Mouse (Mus musculus) limb, embryonic 13.5 days (tissue): ENCODE measurements around the gene Sds. TPM values are rescaled to one million over a fixed set of nuclear protein-coding genes. Genes with fewer than 3 reads are reported as not detected.

Experiments
- ATAC-seq: fragments of 200-750 bp; cut with Nextera tagmentation; 2 replicates; pipeline ENCODE4 v1.8.0; 2017; ENCODE audit warnings: low read depth, moderate number of reproducible peaks, moderate TSS enrichment; ENCODE audit not compliant: low FRiP score
- H3K27ac ChIP-seq: fragments of 300-500 bp; sonication (generic); 2 replicates; pipeline ENCODE4 v1.5.1; 2015; ENCODE audit warnings: inconsistent platforms, mild to moderate bottlenecking, moderate library complexity
- H3K27me3 ChIP-seq: fragments of 300-500 bp; sonication (generic); 2 replicates; pipeline ENCODE4 v1.6.1; 2015; ENCODE audit warnings: mild to moderate bottlenecking, inconsistent platforms
- H3K36me3 ChIP-seq: fragments of 300-500 bp; sonication (generic); 2 replicates; pipeline ENCODE4 v1.6.1; 2015; ENCODE audit warnings: inconsistent platforms, mild to moderate bottlenecking, moderate library complexity
- H3K4me1 ChIP-seq: fragments of 300-500 bp; sonication (generic); 2 replicates; pipeline ENCODE4 v1.6.1; 2015; ENCODE audit warnings: inconsistent platforms
- H3K4me2 ChIP-seq: fragments of 300-500 bp; sonication (generic); replicated peaks from 2 replicates; pipeline ENCODE4 v1.6.1; 2015; ENCODE audit warnings: inconsistent platforms, mild to moderate bottlenecking, moderate library complexity
- H3K4me3 ChIP-seq: fragments of 300-500 bp; sonication (generic); 2 replicates; pipeline ENCODE4 v1.5.1; 2015; ENCODE audit warnings: moderate library complexity, mild to moderate bottlenecking, inconsistent platforms
- H3K9ac ChIP-seq: fragments of 300-500 bp; sonication (generic); 2 replicates; pipeline ENCODE4 v1.6.1; 2015; ENCODE audit warnings: mild to moderate bottlenecking, inconsistent platforms
- H3K9me3 ChIP-seq: fragments of 300-500 bp; sonication (generic); 2 replicates; pipeline ENCODE4 v1.6.1; 2016; ENCODE audit warnings: inconsistent platforms
- WGBS: fragments of 180-500 bp; shearing (Covaris S2); methylation state at CpG from one replicate; pipeline ENCODE4 v1.1.7; 2015; 5-methylcytosine and 5-hydroxymethylcytosine counted together
- polyA plus RNA-seq: library from polyadenylated mRNA; unstranded; fragments of >200 nt; fragmentation: Nextera tagmentation; extraction: Ambion mirVana; gene quantifications from 2 replicates; pipeline ENCODE4 v1.2.1, GENCODE M21; 2015

Gene Sds
- polyA plus RNA-seq, 1 experiment from 2014 or later = not detected

DNA sequence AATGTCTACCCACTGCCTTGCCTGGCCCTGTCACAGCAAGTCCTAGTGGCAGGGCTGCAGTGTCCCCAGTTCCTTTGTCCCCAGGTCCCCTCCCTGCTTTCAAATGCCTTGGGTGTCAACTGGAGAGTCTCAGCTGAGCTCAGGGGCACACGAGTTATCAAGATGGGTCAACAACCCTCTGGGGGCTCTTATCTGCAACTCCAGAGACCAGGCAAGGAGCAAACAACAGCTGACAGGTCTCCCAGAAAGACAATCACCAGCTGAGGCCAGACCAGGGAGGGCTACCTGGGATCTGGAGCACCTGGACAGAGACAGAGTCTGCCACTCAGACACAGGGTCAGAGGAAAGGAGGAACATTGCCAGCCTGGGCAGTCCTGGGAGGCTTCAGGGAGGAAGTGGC, 20.1 kb upstream of the Sds start:
- ATAC-seq = no peak
- Histone ChIP-seq H3K9me3 (no peaks in the 10 kb centered on the region), H3K27ac (no peak overlapping the region), H3K36me3 (no peaks in the 10 kb centered on the region), H3K9ac (no peak overlapping the region), H3K4me3 (no peak overlapping the region), H3K4me1 (0 out of 2 replicates have a peak, but pooled peaks cover 3% of the 10 kb centered on the region), H3K4me2 (no peak overlapping the region), H3K27me3 (peaks cover 62% of the 10 kb centered on the region)
- 19% methylated on average over 1 of the region's 1 CpGs for WGBS

GRCm38 (mm10) chr5:120456841-120457554, 19.3 kb upstream of the Sds start:
- Histone ChIP-seq H3K4me3 (no peak overlapping the region), H3K9me3 (no peaks in the 10 kb centered on the region), H3K27me3 (peaks cover 67% of the 10 kb centered on the region), H3K36me3 (no peaks in the 10 kb centered on the region), H3K4me1 (0 out of 2 replicates have a peak, but pooled peaks cover 3% of the 10 kb centered on the region), H3K4me2 (no peak overlapping the region), H3K27ac (no peak overlapping the region), H3K9ac (no peak overlapping the region)
- ATAC-seq = no peak
- WGBS = 57% methylated on average over 7 of the region's 7 CpGs

GRCm38 (mm10) chr5:120457628-120458027, 18.7 kb upstream of the Sds start:
- Histone ChIP-seq H3K9me3 (no peaks in the 10 kb centered on the region), H3K27ac (no peak overlapping the region), H3K36me3 (no peaks in the 10 kb centered on the region), H3K4me2 (no peak overlapping the region), H3K4me3 (no peak overlapping the region), H3K4me1 (0 out of 2 replicates have a peak, but pooled peaks cover 3% of the 10 kb centered on the region), H3K9ac (no peak overlapping the region), H3K27me3 (peaks cover 70% of the 10 kb centered on the region)
- ATAC-seq = no peak
- WGBS = 7% methylated on average over 9 of the region's 9 CpGs

GRCm38 (mm10) chr5:120459133-120459532, 17.2 kb upstream of the Sds start:
- Histone ChIP-seq H3K4me2 (no peak overlapping the region), H3K27me3 (peaks cover 73% of the 10 kb centered on the region)
- ATAC-seq = no peak

GRCm38 (mm10) chr5:120461902-120462301, 14.4 kb upstream of the Sds start:
- Histone ChIP-seq H3K9ac (no peak overlapping the region), H3K4me1 (no peaks in the 10 kb centered on the region), H3K4me2 (no peak overlapping the region), H3K27ac (no peak overlapping the region), H3K4me3 (no peak overlapping the region), H3K27me3 (peaks cover 48% of the 10 kb centered on the region), H3K9me3 (no peaks in the 10 kb centered on the region), H3K36me3 (no peaks in the 10 kb centered on the region)
- 67% methylated on average over 15 of the region's 15 CpGs for WGBS
- no peak for ATAC-seq

More at GRCm38 (mm10) chr5:120459133-120459532, 17.2 kb upstream of the Sds start:
- Histone ChIP-seq H3K27ac (no peak overlapping the region), H3K36me3 (no peaks in the 10 kb centered on the region), H3K9me3 (no peaks in the 10 kb centered on the region), H3K4me1 (0 out of 2 replicates have a peak, but pooled peaks cover 3% of the 10 kb centered on the region), H3K4me3 (no peak overlapping the region), H3K9ac (no peak overlapping the region)
- 68% methylated on average over 10 of the region's 10 CpGs for WGBS

- H3K9me3 ChIP-seq = no peaks in the 10 kb centered on the region
- H3K4me3 ChIP-seq = no peak overlapping the region
- H3K4me2 ChIP-seq = no peak overlapping the region
- 78% methylated on average over 4 of the region's 4 CpGs for WGBS
- H3K27ac ChIP-seq = no peak overlapping the region
- no peaks in the 10 kb centered on the region for H3K4me1 ChIP-seq
- H3K9ac ChIP-seq = no peak overlapping the region
- ATAC-seq = no peak
- peaks cover 44% of the 10 kb centered on the region for H3K27me3 ChIP-seq
- no peaks in the 10 kb centered on the region for H3K36me3 ChIP-seq
These were observed 12.0 kb upstream of the Sds start for GRCm38 (mm10) chr5:120464321-120464720.

DNA sequence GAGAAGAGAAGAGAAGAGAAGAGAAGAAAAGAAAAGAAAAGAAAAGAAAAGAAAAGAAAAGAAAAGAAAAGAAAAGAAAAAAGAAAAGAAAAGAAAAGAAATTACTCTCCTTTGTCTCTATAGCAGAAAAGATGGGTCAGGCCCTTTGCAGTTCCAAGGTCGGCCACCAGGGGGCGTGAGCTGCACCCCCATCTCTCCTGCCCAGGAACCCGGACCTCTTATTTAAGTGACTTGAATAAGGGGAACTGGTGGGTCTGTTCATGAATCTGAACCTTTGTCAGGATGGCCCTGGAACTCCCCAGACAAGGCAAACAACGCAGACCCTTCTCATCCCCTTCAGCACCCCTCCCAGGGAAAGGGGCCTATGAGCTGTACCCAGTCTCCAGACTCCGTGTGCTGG, 11.3 kb upstream of the Sds start:
- Histone ChIP-seq H3K9me3 (no peaks in the 10 kb centered on the region), H3K4me2 (no peak overlapping the region), H3K36me3 (no peaks in the 10 kb centered on the region), H3K9ac (no peak overlapping the region), H3K4me1 (no peaks in the 10 kb centered on the region), H3K27me3 (peaks cover 42% of the 10 kb centered on the region), H3K4me3 (no peak overlapping the region), H3K27ac (no peak overlapping the region)
- WGBS = 36% methylated on average over 5 of the region's 5 CpGs
- ATAC-seq = no peak

DNA sequence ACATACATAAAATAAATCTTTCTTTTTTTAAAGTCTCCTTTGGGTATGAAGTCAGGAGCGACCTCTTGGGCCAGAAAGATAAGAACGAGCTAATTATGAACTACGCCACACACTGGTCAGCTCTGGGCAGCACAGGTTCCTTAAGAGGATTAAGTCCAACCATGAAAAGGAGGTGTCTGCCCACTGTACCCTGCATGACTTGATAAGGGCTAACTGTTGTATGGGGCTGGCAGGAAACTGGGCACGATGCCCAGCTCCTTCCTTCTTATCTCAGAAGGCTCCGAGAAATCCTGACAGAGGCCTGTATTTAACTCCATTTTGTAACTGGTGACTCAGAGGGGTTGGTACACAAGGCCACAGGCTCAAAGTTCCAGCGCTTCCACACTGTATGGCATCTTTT, 10.5 kb upstream of the Sds start:
- Histone ChIP-seq H3K4me1 (no peaks in the 10 kb centered on the region), H3K36me3 (no peaks in the 10 kb centered on the region), H3K9ac (no peak overlapping the region), H3K27me3 (peaks cover 35% of the 10 kb centered on the region), H3K4me2 (no peak overlapping the region), H3K4me3 (no peak overlapping the region), H3K9me3 (no peaks in the 10 kb centered on the region), H3K27ac (no peak overlapping the region)
- WGBS = 94% methylated on average over 6 of the region's 6 CpGs
- ATAC-seq = no peak

GRCm38 (mm10) chr5:120467026-120467425, 9.3 kb upstream of the Sds start:
- H3K27ac ChIP-seq = no peak overlapping the region
- 7% methylated on average over 4 of the region's 4 CpGs for WGBS
- no peaks in the 10 kb centered on the region for H3K36me3 ChIP-seq
- H3K4me3 ChIP-seq = peak overlapping the region; percentile 15; the same call in 1 of the 2 replicates
- H3K9ac ChIP-seq = no peak overlapping the region
- no peaks in the 10 kb centered on the region for H3K9me3 ChIP-seq
- H3K4me1 ChIP-seq = 0 out of 2 replicates have a peak, but pooled peaks cover 7% of the 10 kb centered on the region
- no peak overlapping the region for H3K4me2 ChIP-seq
- ATAC-seq = no peak
- H3K27me3 ChIP-seq = peaks cover 23% of the 10 kb centered on the region

GRCm38 (mm10) chr5:120468336-120468735, 8.0 kb upstream of the Sds start:
- no peak for ATAC-seq
- H3K4me2 ChIP-seq = no peak overlapping the region
- no peaks in the 10 kb centered on the region for H3K9me3 ChIP-seq
- no peak overlapping the region for H3K9ac ChIP-seq
- H3K4me1 ChIP-seq = 0 out of 2 replicates have a peak, but pooled peaks cover 7% of the 10 kb centered on the region
- no peaks in the 10 kb centered on the region for H3K36me3 ChIP-seq
- peaks cover 10% of the 10 kb centered on the region for H3K27me3 ChIP-seq
- no peak overlapping the region for H3K4me3 ChIP-seq
- WGBS = 61% methylated on average over 5 of the region's 5 CpGs
- H3K27ac ChIP-seq = no peak overlapping the region

DNA sequence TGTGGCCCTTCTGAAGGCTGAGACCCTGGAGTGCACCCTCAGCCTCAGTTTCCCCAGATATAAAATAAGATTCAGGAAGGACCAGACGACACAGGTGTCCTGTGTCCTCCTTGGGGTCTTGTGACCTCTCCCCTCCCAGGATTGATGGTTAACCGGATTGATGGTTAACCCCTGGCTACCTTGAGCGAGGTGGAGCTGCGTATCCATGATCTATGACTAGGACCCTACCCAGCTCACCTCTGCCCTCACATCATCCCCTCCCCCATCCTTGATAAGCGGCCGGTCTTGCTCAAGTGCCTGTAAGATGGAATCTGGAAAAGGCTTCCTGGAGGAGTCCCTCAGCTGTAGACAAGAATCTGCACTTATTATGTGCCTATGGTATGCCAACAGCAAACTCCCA, 7.5 kb upstream of the Sds start:
- no peak overlapping the region for H3K27ac ChIP-seq
- H3K4me3 ChIP-seq = no peak overlapping the region
- 86% methylated on average over 6 of the region's 6 CpGs for WGBS
- H3K9me3 ChIP-seq = no peaks in the 10 kb centered on the region
- no peak overlapping the region for H3K4me2 ChIP-seq
- H3K36me3 ChIP-seq = no peaks in the 10 kb centered on the region
- H3K27me3 ChIP-seq = peaks cover 5% of the 10 kb centered on the region
- no peak for ATAC-seq
- 0 out of 2 replicates have a peak, but pooled peaks cover 7% of the 10 kb centered on the region for H3K4me1 ChIP-seq
- no peak overlapping the region for H3K9ac ChIP-seq

DNA sequence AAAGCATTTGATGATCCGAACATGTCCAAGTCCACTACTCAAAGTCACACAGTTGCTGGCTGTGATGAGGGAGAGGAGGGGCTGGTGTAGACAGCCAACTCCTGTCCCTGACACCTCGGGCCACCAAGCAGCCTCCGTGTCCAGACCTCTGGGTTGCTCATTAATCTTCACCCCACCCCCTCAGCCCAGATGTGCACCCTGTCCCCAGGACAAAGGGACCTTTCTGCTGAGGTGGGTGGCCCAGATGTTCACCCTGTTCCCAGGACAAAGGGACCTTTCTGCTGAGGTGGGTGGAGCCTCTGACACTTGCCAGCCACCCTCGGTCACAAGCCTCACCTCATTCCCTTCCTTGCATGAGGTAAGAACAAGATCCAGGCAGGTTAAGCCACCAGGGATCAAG, 4.8 kb upstream of the Sds start:
- WGBS = 44% methylated on average over 4 of the region's 4 CpGs
- no peaks in the 10 kb centered on the region for H3K36me3 ChIP-seq

DNA sequence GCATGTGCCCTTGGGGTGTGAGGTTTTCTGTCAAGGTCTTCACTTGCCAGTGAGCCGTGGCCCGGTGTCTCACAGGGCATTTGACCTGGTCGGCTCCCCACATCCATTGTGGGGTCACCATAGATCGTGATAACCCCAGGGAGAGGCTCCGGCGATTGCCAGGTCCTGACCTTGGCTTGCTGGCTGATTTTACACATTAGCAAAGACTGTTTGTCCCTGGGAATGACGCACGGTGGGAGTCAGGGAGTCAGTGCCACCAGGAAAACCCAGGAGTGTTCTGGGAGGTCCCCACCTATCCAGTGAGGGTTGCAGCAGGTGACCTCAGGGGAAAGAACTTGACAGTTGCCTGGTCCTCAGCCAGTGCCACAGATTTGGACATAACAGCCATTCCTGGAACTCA, 3.6 kb upstream of the Sds start, which contains the start of gene Sdsl:
TSS of gene Sdsl (minus strand) at position 41 of the 400 bp plus-strand sequence.
- no peak within 1 kb of the TSS for H3K4me2 ChIP-seq
- 80% methylated on average over 8 of the region's 8 CpGs for WGBS
- no peaks in the 10 kb centered on the region for H3K36me3 ChIP-seq
- no peak within 1 kb of the TSS for H3K27ac ChIP-seq
- H3K9ac ChIP-seq = no peak within 1 kb of the TSS
- no peaks in the 10 kb centered on the region for H3K9me3 ChIP-seq
- peaks cover 17% of the 10 kb centered on the region for H3K27me3 ChIP-seq
- 0 out of 2 replicates have a peak, but pooled peaks cover 7% of the 10 kb centered on the region for H3K4me1 ChIP-seq
- no peak for ATAC-seq
- H3K4me3 ChIP-seq = no peak within 1 kb of the TSS

More for the DNA sequence above, 4.8 kb upstream of the Sds start:
- H3K9ac ChIP-seq = no peak overlapping the region
- H3K27me3 ChIP-seq = peaks cover 12% of the 10 kb centered on the region; the same call in 1 of the 2 replicates
- 0 out of 2 replicates have a peak, but pooled peaks cover 7% of the 10 kb centered on the region for H3K4me1 ChIP-seq
- no peaks in the 10 kb centered on the region for H3K9me3 ChIP-seq
- no peak for ATAC-seq
- no peak overlapping the region for H3K4me3 ChIP-seq
- H3K27ac ChIP-seq = no peak overlapping the region
- H3K4me2 ChIP-seq = no peak overlapping the region
